Mouse (Mus musculus) B cell, adult 2 months (primary cell): ENCODE measurements around the gene Traf6.

Source experiments
- DNase-seq, 2 experiments: peaks; one replicate each; pipeline ENCODE4 v3.0.0; 2022

Traf6 gene

GRCm38 (mm10) chr2:101678236-101679021 is at the start of gene Traf6:
Gene Traf6, plus strand, starts transcription at chr2:101678429.
- peak; percentile 92 to 93 for DNase-seq

GRCm38 (mm10) chr2:101638979-101639839 is 39.0 kb upstream of the Traf6 start:
- no peak for DNase-seq

GRCm38 (mm10) chr2:101639840-101640350 is 38.3 kb upstream of the Traf6 start:
- DNase-seq, result no peak

- DNase-seq, result no peak
Measured at GRCm38 (mm10) chr2:101645841-101646240, 32.4 kb upstream of the Traf6 start.

GRCm38 (mm10) chr2:101648361-101648760 is 29.9 kb upstream of the Traf6 start:
- no peak for DNase-seq

GRCm38 (mm10) chr2:101649114-101649671 is 29.0 kb upstream of the Traf6 start, which contains the start of the genes Rag1 and B230118H07Rik:
Gene Rag1, minus strand, starts transcription at chr2:101649501.
Gene B230118H07Rik, minus strand, starts transcription at chr2:101649532.
- DNase-seq, result no peak

- DNase-seq, result no peak
Measured at GRCm38 (mm10) chr2:101650446-101650845, 27.8 kb upstream of the Traf6 start.

- DNase-seq, result no peak
Measured at GRCm38 (mm10) chr2:101652204-101652920, 25.9 kb upstream of the Traf6 start.

- DNase-seq, result peak; percentile 82 to 84
Measured at GRCm38 (mm10) chr2:101652921-101653597, 25.2 kb upstream of the Traf6 start.

- DNase-seq, result no peak
Measured at GRCm38 (mm10) chr2:101660536-101660935, 17.7 kb upstream of the Traf6 start.

GRCm38 (mm10) chr2:101665058-101665702 is 13.0 kb upstream of the Traf6 start:
- DNase-seq, result peak; percentile 71

- no peak for DNase-seq
Measured at GRCm38 (mm10) chr2:101665703-101666092, 12.5 kb upstream of the Traf6 start.

- no peak for DNase-seq
Measured at GRCm38 (mm10) chr2:101668751-101669150, 9.5 kb upstream of the Traf6 start.

- DNase-seq, result no peak
Measured at GRCm38 (mm10) chr2:101673547-101673946, 4.7 kb upstream of the Traf6 start.

GRCm38 (mm10) chr2:101679164-101679784 is 1.0 kb downstream of the Traf6 start:
- DNase-seq, result peak; percentile 35 to 42

- DNase-seq, result no peak
Measured at GRCm38 (mm10) chr2:101684421-101684820, 6.2 kb downstream of the Traf6 start.

- DNase-seq, result no peak
Measured at GRCm38 (mm10) chr2:101688011-101688410, 9.8 kb downstream of the Traf6 start.

GRCm38 (mm10) chr2:101690252-101690827 is 12.1 kb downstream of the Traf6 start:
- no peak for DNase-seq

- no peak for DNase-seq
Measured at GRCm38 (mm10) chr2:101693043-101693442, 14.8 kb downstream of the Traf6 start.

- peak; percentile 54 to 59 for DNase-seq
Measured at GRCm38 (mm10) chr2:101693577-101694215, 15.5 kb downstream of the Traf6 start.
